Mouse (Mus musculus): ENCODE data around the gene Olfr1173. TPM values are rescaled to one million over a fixed set of nuclear protein-coding genes. Genes with fewer than 3 reads are reported as not detected.

Gene Olfr1173
- polyA plus RNA-seq (2015; fragmentation: Nextera tagmentation; extraction: Ambion mirVana): not detected in 2 replicates

DNA sequence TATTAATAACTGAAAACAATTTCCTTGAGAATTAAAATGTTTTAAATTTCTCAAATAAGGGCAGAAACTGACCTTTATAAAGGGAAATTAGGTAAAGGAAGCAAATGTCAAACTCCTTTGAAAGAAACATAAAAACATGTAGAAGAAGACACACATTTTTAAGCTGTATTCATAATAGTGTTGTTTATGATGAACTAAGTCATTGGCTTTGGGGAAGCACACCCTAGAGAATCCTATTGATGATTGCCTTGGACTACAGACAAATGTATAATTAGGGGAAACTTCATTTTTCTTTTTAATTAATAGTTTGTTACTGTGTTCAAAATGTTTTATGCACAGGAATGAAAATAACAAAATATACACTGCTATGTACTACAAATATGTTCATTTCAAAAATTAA is at the start of gene Olfr1173:
Olfr1173 (minus strand) TSS at position 101 of the 400 bp plus-strand sequence.
- no peaks in the 10 kb centered on the region for H3K27me3 ChIP-seq (ENCODE audit: control insufficient read depth, insufficient read depth, low read depth, low read length)
- H3K4me3 ChIP-seq (ENCODE audit: low read length): no peak within 1 kb of the TSS
- H3K4me1 ChIP-seq (replicated peaks; ENCODE audit: control insufficient read depth, insufficient read depth, low read length): no peaks in the 10 kb centered on the region
- no peaks in the 10 kb centered on the region for H3K36me3 ChIP-seq (ENCODE audit: control insufficient read depth, insufficient read depth, low read length)
- H3K9me3 ChIP-seq (ENCODE audit: control insufficient read depth, low read length): no peaks in the 10 kb centered on the region
- no peak within 1 kb of the TSS for H3K9ac ChIP-seq (ENCODE audit: low read length)
- no peak for ATAC-seq (ENCODE audit: low read depth)
- H3K27ac ChIP-seq (ENCODE audit: low read length): no peak within 1 kb of the TSS
- no peak within 1 kb of the TSS for H3K4me2 ChIP-seq (ENCODE audit: low read depth, low read length)

DNA sequence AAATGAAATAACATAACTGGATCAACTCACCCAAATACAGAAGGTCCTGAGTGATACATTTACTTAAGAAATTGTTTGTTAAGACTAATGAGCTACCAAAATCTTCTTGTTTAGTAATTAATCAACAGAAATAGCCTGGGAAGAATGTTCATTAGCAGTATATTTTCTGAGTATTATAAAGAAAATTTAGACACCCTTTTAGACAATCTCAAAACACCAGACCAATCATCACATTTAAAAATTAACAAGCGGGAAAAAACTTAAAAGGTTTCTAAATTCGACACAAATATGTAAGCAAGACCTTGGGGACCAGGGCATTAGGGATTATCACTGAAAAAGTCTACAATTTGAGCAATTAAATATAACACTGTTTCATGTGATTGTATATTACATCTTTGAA is 47.4 kb upstream of the Olfr1173 start, which contains the start of gene Olfr1175-ps:
Olfr1175-ps (minus strand) TSS at position 101 of the 400 bp plus-strand sequence.
- 79% methylated on average over 2 of the region's 2 CpGs for WGBS

DNA sequence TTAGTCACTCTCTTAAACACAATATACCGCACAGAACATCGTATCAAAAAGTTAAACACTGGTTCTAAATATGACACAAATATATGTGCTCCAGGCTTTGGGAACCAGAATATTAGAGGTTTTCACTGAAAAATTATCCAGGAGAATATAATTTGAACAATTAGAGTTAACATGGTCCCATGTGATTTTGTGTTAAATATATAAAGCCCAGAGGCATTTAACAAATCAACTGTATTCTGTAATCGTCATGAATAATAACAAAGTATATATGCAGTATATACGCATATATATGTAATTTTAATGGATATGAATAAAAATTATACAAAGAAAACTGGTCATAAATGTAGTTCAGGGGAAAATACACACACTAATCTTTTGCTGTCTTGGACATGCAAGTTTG is 35.4 kb upstream of the Olfr1173 start, which contains the start of gene Olfr1174-ps:
Olfr1174-ps (minus strand) TSS at position 101 of the 400 bp plus-strand sequence.
- Histone ChIP-seq H3K4me2 (ENCODE audit: low read depth, low read length) (no peak within 1 kb of the TSS), H3K36me3 (ENCODE audit: control insufficient read depth, insufficient read depth, low read length) (no peaks in the 10 kb centered on the region), H3K4me1 (replicated peaks; ENCODE audit: control insufficient read depth, insufficient read depth, low read length) (no peaks in the 10 kb centered on the region), H3K27ac (ENCODE audit: low read length) (no peak within 1 kb of the TSS), H3K4me3 (ENCODE audit: low read length) (no peak within 1 kb of the TSS), H3K9ac (ENCODE audit: low read length) (no peak within 1 kb of the TSS), H3K9me3 (ENCODE audit: control insufficient read depth, low read length) (no peaks in the 10 kb centered on the region), H3K27me3 (ENCODE audit: control insufficient read depth, insufficient read depth, low read depth, low read length) (no peaks in the 10 kb centered on the region)
- ATAC-seq (ENCODE audit: low read depth): no peak
- 88% methylated on average over 4 of the region's 4 CpGs for whole genome bisulfite sequencing

More for the DNA sequence above, 47.4 kb upstream of the Olfr1173 start, which contains the start of gene Olfr1175-ps:
- Histone ChIP-seq H3K4me2 (ENCODE audit: low read depth, low read length) (no peak within 1 kb of the TSS), H3K4me1 (replicated peaks; ENCODE audit: control insufficient read depth, insufficient read depth, low read length) (no peaks in the 10 kb centered on the region), H3K36me3 (ENCODE audit: control insufficient read depth, insufficient read depth, low read length) (no peaks in the 10 kb centered on the region), H3K4me3 (ENCODE audit: low read length) (no peak within 1 kb of the TSS), H3K9ac (ENCODE audit: low read length) (no peak within 1 kb of the TSS), H3K27me3 (ENCODE audit: control insufficient read depth, insufficient read depth, low read depth, low read length) (no peaks in the 10 kb centered on the region), H3K27ac (ENCODE audit: low read length) (no peak within 1 kb of the TSS), H3K9me3 (ENCODE audit: control insufficient read depth, low read length) (no peaks in the 10 kb centered on the region)
- no peak for ATAC-seq (ENCODE audit: low read depth)

DNA sequence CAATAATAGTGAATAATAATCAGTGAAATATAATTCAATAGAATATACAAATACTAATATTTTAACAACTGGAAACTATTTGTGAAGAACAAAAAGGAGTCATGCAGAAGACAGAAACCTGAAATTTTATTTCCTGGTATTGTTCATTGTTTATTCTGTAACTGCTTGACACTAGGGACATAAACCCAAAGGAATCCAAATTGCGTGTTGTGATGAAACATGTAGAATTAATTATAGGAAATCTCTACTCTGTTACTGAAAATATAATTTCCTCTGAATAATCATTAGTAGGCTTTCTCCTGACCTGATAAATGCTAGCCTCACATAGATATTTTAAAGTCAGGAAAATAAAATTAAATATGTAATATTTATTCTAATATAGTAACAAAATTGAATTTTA is 51.4 kb downstream of the Olfr1173 start, which contains the start of gene Olfr1170:
Olfr1170 (minus strand) TSS at position 101 of the 400 bp plus-strand sequence.
- Histone ChIP-seq H3K9me3 (ENCODE audit: control insufficient read depth, low read length) (no peaks in the 10 kb centered on the region), H3K27me3 (ENCODE audit: control insufficient read depth, insufficient read depth, low read depth, low read length) (no peaks in the 10 kb centered on the region), H3K27ac (ENCODE audit: low read length) (no peak within 1 kb of the TSS), H3K4me1 (replicated peaks; ENCODE audit: control insufficient read depth, insufficient read depth, low read length) (no peaks in the 10 kb centered on the region), H3K9ac (ENCODE audit: low read length) (no peak within 1 kb of the TSS), H3K4me2 (ENCODE audit: low read depth, low read length) (no peak within 1 kb of the TSS), H3K36me3 (ENCODE audit: control insufficient read depth, insufficient read depth, low read length) (no peaks in the 10 kb centered on the region), H3K4me3 (ENCODE audit: low read length) (no peak within 1 kb of the TSS)
- no peak for ATAC-seq (ENCODE audit: low read depth)
- 75% methylated on average over 1 of the region's 1 CpGs for WGBS

Other genes with a start within 250 kb of the Olfr1173 start
- not detected in 2 replicates for gene Olfr73, start 242.2 kb downstream of the Olfr1173 start, polyA plus RNA-seq (2015; fragmentation: Nextera tagmentation; extraction: Ambion mirVana)
- not detected in 2 replicates for gene Olfr1162, start 228.7 kb downstream of the Olfr1173 start, polyA plus RNA-seq (2015; fragmentation: Nextera tagmentation; extraction: Ambion mirVana)
- gene Olfr1163, start 208.0 kb downstream of the Olfr1173 start, polyA plus RNA-seq (2015; fragmentation: Nextera tagmentation; extraction: Ambion mirVana): not detected in 2 replicates
- not detected in 2 replicates for gene Olfr1164, start 185.9 kb downstream of the Olfr1173 start, polyA plus RNA-seq (2015; fragmentation: Nextera tagmentation; extraction: Ambion mirVana)
- not detected in 2 replicates for gene Olfr1166, start 151.6 kb downstream of the Olfr1173 start, polyA plus RNA-seq (2015; fragmentation: Nextera tagmentation; extraction: Ambion mirVana)
- gene Olfr1167, start 124.7 kb downstream of the Olfr1173 start, polyA plus RNA-seq (2015; fragmentation: Nextera tagmentation; extraction: Ambion mirVana): not detected in 2 replicates
- not detected in 2 replicates for gene Olfr1168, start 98.0 kb downstream of the Olfr1173 start, polyA plus RNA-seq (2015; fragmentation: Nextera tagmentation; extraction: Ambion mirVana)
- gene Olfr1170, start 51.5 kb downstream of the Olfr1173 start, polyA plus RNA-seq (2015; fragmentation: Nextera tagmentation; extraction: Ambion mirVana): not detected in 2 replicates
- gene Olfr1174-ps, start 35.3 kb upstream of the Olfr1173 start, polyA plus RNA-seq (2015; fragmentation: Nextera tagmentation; extraction: Ambion mirVana): not detected in 2 replicates
- gene Olfr1175-ps, start 47.3 kb upstream of the Olfr1173 start, polyA plus RNA-seq (2015; fragmentation: Nextera tagmentation; extraction: Ambion mirVana): not detected in 2 replicates
- gene Olfr1176, start 56.8 kb upstream of the Olfr1173 start, polyA plus RNA-seq (2015; fragmentation: Nextera tagmentation; extraction: Ambion mirVana): not detected in 2 replicates
- gene Olfr1177-ps, start 66.6 kb upstream of the Olfr1173 start, polyA plus RNA-seq (2015; fragmentation: Nextera tagmentation; extraction: Ambion mirVana): not detected in 2 replicates
- not detected in 2 replicates for gene Olfr1178, start 107.2 kb upstream of the Olfr1173 start, polyA plus RNA-seq (2015; fragmentation: Nextera tagmentation; extraction: Ambion mirVana)
- not detected in 2 replicates for gene Olfr1179, start 126.6 kb upstream of the Olfr1173 start, polyA plus RNA-seq (2015; fragmentation: Nextera tagmentation; extraction: Ambion mirVana)
- gene Olfr1180, start 139.3 kb upstream of the Olfr1173 start, polyA plus RNA-seq (2015; fragmentation: Nextera tagmentation; extraction: Ambion mirVana): not detected in 2 replicates
- gene Olfr1181, start 146.3 kb upstream of the Olfr1173 start, polyA plus RNA-seq (2015; fragmentation: Nextera tagmentation; extraction: Ambion mirVana): not detected in 2 replicates
- not detected in 2 replicates for gene Gm13757, start 169.3 kb upstream of the Olfr1173 start, polyA plus RNA-seq (2015; fragmentation: Nextera tagmentation; extraction: Ambion mirVana)
- gene Olfr1183, start 175.0 kb upstream of the Olfr1173 start, polyA plus RNA-seq (2015; fragmentation: Nextera tagmentation; extraction: Ambion mirVana): not detected in 2 replicates
- gene Olfr1184, start 203.7 kb upstream of the Olfr1173 start, polyA plus RNA-seq (2015; fragmentation: Nextera tagmentation; extraction: Ambion mirVana): not detected in 2 replicates
- gene Olfr1185-ps1, start 213.4 kb upstream of the Olfr1173 start, polyA plus RNA-seq (2015; fragmentation: Nextera tagmentation; extraction: Ambion mirVana): not detected in 2 replicates
- not detected in 2 replicates for gene Olfr1186, start 238.7 kb upstream of the Olfr1173 start, polyA plus RNA-seq (2015; fragmentation: Nextera tagmentation; extraction: Ambion mirVana)